Mouse (Mus musculus) MEL (cell line): ENCODE measurements around the gene Gpr108. TPM values are rescaled to one million over a fixed set of nuclear protein-coding genes. Genes with fewer than 3 reads are reported as not detected.

ENCODE experiments used
- DNase-seq: peaks from one replicate; pipeline ENCODE4 v3.0.0; 2011; ENCODE audit warnings: low read depth, low spot score
- H3K27ac ChIP-seq: 2 replicates; pipeline ENCODE4 v1.5.1; 2012; ENCODE audit warnings: low read depth, mild to moderate bottlenecking, control low read depth, low read length, moderate library complexity; ENCODE audit not compliant: control insufficient read depth
- H3K27me3 ChIP-seq, 2 experiments: fragments of 150-350 bp in 1 of 2; sonication (generic) in 1 of 2; 2 replicates each; pipeline ENCODE4 v1.6.1; 2012; ENCODE audit warnings: low read length in 2 of 2, mild to moderate bottlenecking in 2 of 2, improper control_type of control experiment in 1 of 2, moderate library complexity in 1 of 2; ENCODE audit not compliant: insufficient read depth in 2 of 2, control insufficient read depth in 1 of 2
- H3K36me3 ChIP-seq, 2 experiments: 2 replicates each; pipeline ENCODE4 v1.6.1; 2012 to 2014; ENCODE audit warnings: low read length in 2 of 2, improper control_type of control experiment in 1 of 2, inconsistent platforms in 1 of 2, mild to moderate bottlenecking in 1 of 2; ENCODE audit not compliant: insufficient read depth in 2 of 2, control insufficient read depth in 1 of 2
- H3K4me1 ChIP-seq, 2 experiments: fragments of 150-350 bp in 1 of 2; sonication (generic) in 1 of 2; 2 replicates each; pipeline ENCODE4 v1.6.1; 2012; ENCODE audit warnings: low read length in 2 of 2, improper control_type of control experiment in 1 of 2, mild to moderate bottlenecking in 1 of 2; ENCODE audit not compliant: insufficient read depth in 2 of 2, control insufficient read depth in 1 of 2
- H3K4me3 ChIP-seq, 2 experiments: fragments of 150-350 bp in 1 of 2; sonication (generic) in 1 of 2; 2 replicates each; pipeline ENCODE4 v1.5.1; 2012; ENCODE audit warnings: low read depth in 2 of 2, low read length in 2 of 2, mild to moderate bottlenecking in 2 of 2, moderate library complexity in 2 of 2, control low read depth in 1 of 2, improper control_type of control experiment in 1 of 2; ENCODE audit not compliant: control insufficient read depth in 1 of 2, insufficient read depth in 1 of 2
- H3K79me2 ChIP-seq: 2 replicates; pipeline ENCODE4 v1.6.1; 2012; ENCODE audit warnings: mild to moderate bottlenecking, low read length, moderate library complexity; ENCODE audit not compliant: control insufficient read depth, poor library complexity, insufficient read depth
- H3K9ac ChIP-seq: 2 replicates; pipeline ENCODE4 v1.6.1; 2012; ENCODE audit warnings: low read depth, mild to moderate bottlenecking, control low read depth, low read length, moderate library complexity; ENCODE audit not compliant: control insufficient read depth, poor library complexity, severe bottlenecking
- H3K9me3 ChIP-seq: fragments of 150-350 bp; sonication (generic); replicated peaks from 2 replicates; pipeline ENCODE4 v1.6.1; 2012; ENCODE audit warnings: mild to moderate bottlenecking, low read length, improper control_type of control experiment, moderate library complexity; ENCODE audit not compliant: insufficient read depth
- BHLHE40 ChIP-seq: IDR thresholded peaks from 2 replicates; pipeline ENCODE4 v1.6.1; 2012; ENCODE audit warnings: low read depth, mild to moderate bottlenecking, inconsistent platforms, low read length, improper control_type of control experiment, borderline replicate concordance
- CHD1 ChIP-seq: IDR thresholded peaks from 2 replicates; pipeline ENCODE4 v1.6.1; 2012; ENCODE audit warnings: low read depth, mild to moderate bottlenecking, inconsistent platforms, low read length, improper control_type of control experiment
- CTCF ChIP-seq, 3 experiments: IDR thresholded peaks in 2 of 3; conservative IDR thresholded peaks in 1 of 3; 2 replicates each; pipeline ENCODE4 v1.5.1; 2011 to 2012; ENCODE audit warnings: low read length in 3 of 3, low read depth in 2 of 3, mild to moderate bottlenecking in 2 of 3, improper control_type of control experiment in 1 of 3, inconsistent platforms in 1 of 3, mixed read lengths in 1 of 3, moderate library complexity in 1 of 3; ENCODE audit not compliant: control insufficient read depth in 1 of 3, insufficient read depth in 1 of 3, poor library complexity in 1 of 3, severe bottlenecking in 1 of 3
- EP300 ChIP-seq, 2 experiments: IDR thresholded peaks; 2 replicates each; pipeline ENCODE4 v1.6.1; 2011; ENCODE audit warnings: improper control_type of control experiment in 2 of 2, low read length in 2 of 2, low read depth in 1 of 2, mild to moderate bottlenecking in 1 of 2
- GABPA ChIP-seq: IDR thresholded peaks from 2 replicates; pipeline ENCODE4 v1.6.1; 2012; ENCODE audit warnings: low read depth, mild to moderate bottlenecking, inconsistent platforms, low read length, improper control_type of control experiment, moderate library complexity
- GATA1 ChIP-seq: IDR thresholded peaks from 2 replicates; pipeline ENCODE4 v1.6.1; 2011; ENCODE audit warnings: low read depth, low read length, improper control_type of control experiment
- JUND ChIP-seq: IDR thresholded peaks from 2 replicates; pipeline ENCODE4 v1.6.1; 2011; ENCODE audit warnings: low read depth, mild to moderate bottlenecking, improper control_type of control experiment, low read length
- MAFK ChIP-seq: IDR thresholded peaks from 2 replicates; pipeline ENCODE4 v1.6.1; 2011; ENCODE audit warnings: low read depth, mild to moderate bottlenecking, low read length, improper control_type of control experiment, borderline replicate concordance
- MAX ChIP-seq: IDR thresholded peaks from 2 replicates; pipeline ENCODE4 v1.6.1; 2011; ENCODE audit warnings: low read length, improper control_type of control experiment
- MEF2A ChIP-seq: IDR thresholded peaks from 2 replicates; pipeline ENCODE4 v1.6.1; 2014; ENCODE audit warnings: low read depth, mild to moderate bottlenecking, inconsistent platforms, low read length, improper control_type of control experiment; ENCODE audit not compliant: poor library complexity, insufficient replicate concordance, severe bottlenecking; ENCODE audit errors: extremely low read depth
- MXI1 ChIP-seq: IDR thresholded peaks from 2 replicates; pipeline ENCODE4 v1.6.1; 2011; ENCODE audit warnings: mild to moderate bottlenecking, low read depth, low read length, improper control_type of control experiment
- MYB ChIP-seq: IDR thresholded peaks from 2 replicates; pipeline ENCODE4 v1.6.1; 2011; ENCODE audit warnings: mild to moderate bottlenecking, low read depth, low read length, improper control_type of control experiment
- NELFE ChIP-seq: IDR thresholded peaks from 2 replicates; pipeline ENCODE4 v1.6.1; 2011; ENCODE audit warnings: low read depth, low read length, improper control_type of control experiment
- NRF1 ChIP-seq: IDR thresholded peaks from 2 replicates; pipeline ENCODE4 v1.6.1; 2014; ENCODE audit warnings: low read depth, mild to moderate bottlenecking, inconsistent platforms, low read length, improper control_type of control experiment, moderate library complexity; ENCODE audit not compliant: poor library complexity, insufficient read depth, severe bottlenecking
- POLR2A ChIP-seq, 2 experiments: IDR thresholded peaks; 2 replicates each; pipeline ENCODE4 v1.6.1; 2011 to 2012; ENCODE audit warnings: low read length in 2 of 2, mild to moderate bottlenecking in 2 of 2, control low read depth in 1 of 2, improper control_type of control experiment in 1 of 2, low read depth in 1 of 2, moderate library complexity in 1 of 2; ENCODE audit not compliant: control insufficient read depth in 1 of 2, insufficient read depth in 1 of 2, poor library complexity in 1 of 2
- RAD21 ChIP-seq: IDR thresholded peaks from 2 replicates; pipeline ENCODE4 v1.6.1; 2011; ENCODE audit warnings: mild to moderate bottlenecking, low read depth, low read length, improper control_type of control experiment
- TBP ChIP-seq: IDR thresholded peaks from 2 replicates; pipeline ENCODE4 v1.8.0; 2011; ENCODE audit warnings: low read depth, low read length, improper control_type of control experiment
- USF1 ChIP-seq: IDR thresholded peaks from 2 replicates; pipeline ENCODE4 v1.6.1; 2014; ENCODE audit warnings: low read depth, mild to moderate bottlenecking, inconsistent platforms, low read length, improper control_type of control experiment, moderate library complexity
- ZC3H11A ChIP-seq: IDR thresholded peaks from 2 replicates; pipeline ENCODE4 v1.6.1; 2012; ENCODE audit warnings: low read depth, mild to moderate bottlenecking, inconsistent platforms, low read length, improper control_type of control experiment
- polyA plus RNA-seq, 2 experiments: library from polyadenylated mRNA; stranded (reverse) in 1 of 2; unstranded in 1 of 2; fragments of >175 nt in 1 of 2; fragments of >200 nt in 1 of 2; gene quantifications; 2 replicates each; pipeline versions ENCODE4 v1.2.1 to v1.2.4; 2012; ENCODE audit warnings: low replicate concordance in 2 of 2, low read depth in 1 of 2; ENCODE audit not compliant: insufficient read length in 2 of 2, insufficient read depth in 1 of 2, missing spikeins in 1 of 2
- total RNA-seq: library from RNA; depleted of rRNA; stranded (reverse); fragments of 300-350 nt; gene quantifications from 2 replicates; pipeline ENCODE4 v1.2.3, GENCODE M21; 2012

The Gpr108 gene
- total and polyA plus RNA-seq, 3 experiments: 21.8 to 35.9 TPM; not detected in 1

GRCm38 (mm10) chr17:57262901-57263550 lies 14.8 kb upstream of the Gpr108 start:
- DNase-seq: no peak
- Histone ChIP-seq H3K36me3 (peaks cover 0 to 4% of the 10 kb centered on the region in 2 experiments; a peak in 2 of 4 replicates), H3K4me3 (no peak overlapping the region)
- TF ChIP-seq MAX: no peak
- no peak for TF ChIP-seq MEF2A
- TF ChIP-seq GATA1: no peak
- TF ChIP-seq, all 39 proteins: peak for 0
- H3K4me1 ChIP-seq: peaks cover 0 to 15% of the 10 kb centered on the region in 2 experiments; a peak in 2 of 4 replicates
- no peak overlapping the region for H3K27ac ChIP-seq
- H3K9me3 ChIP-seq: no peaks in the 10 kb centered on the region
- H3K27me3 ChIP-seq: no peaks in the 10 kb centered on the region
- no peak overlapping the region for H3K9ac ChIP-seq
- H3K79me2 ChIP-seq: no peaks in the 10 kb centered on the region

GRCm38 (mm10) chr17:57261796-57262195 lies 13.6 kb upstream of the Gpr108 start:
- TF ChIP-seq MYB (no peak), MEF2A (no peak), POLR2A (IDR thresholded peaks at IDR 0.05; ENCODE audit: control insufficient read depth in 1 of 2, insufficient read depth in 1 of 2, low read depth in 1 of 2, low read length in 2 of 2, poor library complexity in 1 of 2) (no peak), ZC3H11A (no peak), CTCF (IDR thresholded peaks at IDR 0.05 in 2 of 3, conservative IDR thresholded peaks at IDR 0.05 in 1 of 3; ENCODE audit: control insufficient read depth in 1 of 3, insufficient read depth in 1 of 3, low read depth in 2 of 3, low read length in 3 of 3, poor library complexity in 1 of 3, severe bottlenecking in 1 of 3) (no peak), NRF1 (no peak), GABPA (no peak), JUND (no peak), EP300 (IDR thresholded peaks at IDR 0.05; ENCODE audit: low read depth in 1 of 2, low read length in 2 of 2) (no peak), CHD1 (no peak), NELFE (no peak), MAFK (no peak), USF1 (no peak), MXI1 (no peak), RAD21 (no peak), TBP (no peak), BHLHE40 (no peak)
- H3K9me3 ChIP-seq: no peaks in the 10 kb centered on the region
- peaks cover 0 to 16% of the 10 kb centered on the region in 2 experiments; a peak in 3 of 4 replicates for H3K4me1 ChIP-seq
- DNase-seq: peak; percentile 40
- no peak overlapping the region for H3K9ac ChIP-seq
- H3K36me3 ChIP-seq: peaks cover 0 to 4% of the 10 kb centered on the region in 2 experiments; a peak in 2 of 4 replicates
- H3K27ac ChIP-seq: no peak overlapping the region
- H3K27me3 ChIP-seq: no peaks in the 10 kb centered on the region
- H3K79me2 ChIP-seq: no peaks in the 10 kb centered on the region
- H3K4me3 ChIP-seq: no peak overlapping the region
